Mouse (Mus musculus) MEL (cell line): ENCODE measurements at regions not wholly inside any gene's neighbourhood (a gene's known extent, or its start where the extent isn't known, plus 50 kb on each side); places are given as distances from the start of the nearest gene placed in this dataset.

ENCODE experiments used
- DNase-seq: peaks from one replicate; pipeline ENCODE4 v3.0.0; 2011; ENCODE audit warnings: low read depth, low spot score
- H3K27ac ChIP-seq: 2 replicates; pipeline ENCODE4 v1.5.1; 2012; ENCODE audit warnings: low read depth, mild to moderate bottlenecking, control low read depth, low read length, moderate library complexity; ENCODE audit not compliant: control insufficient read depth
- H3K27me3 ChIP-seq, 2 experiments: fragments of 150-350 bp in 1 of 2; sonication (generic) in 1 of 2; 2 replicates each; pipeline ENCODE4 v1.6.1; 2012; ENCODE audit warnings: low read length in 2 of 2, mild to moderate bottlenecking in 2 of 2, improper control_type of control experiment in 1 of 2, moderate library complexity in 1 of 2; ENCODE audit not compliant: insufficient read depth in 2 of 2, control insufficient read depth in 1 of 2
- H3K36me3 ChIP-seq, 2 experiments: 2 replicates each; pipeline ENCODE4 v1.6.1; 2012 to 2014; ENCODE audit warnings: low read length in 2 of 2, improper control_type of control experiment in 1 of 2, inconsistent platforms in 1 of 2, mild to moderate bottlenecking in 1 of 2; ENCODE audit not compliant: insufficient read depth in 2 of 2, control insufficient read depth in 1 of 2
- H3K4me1 ChIP-seq, 2 experiments: fragments of 150-350 bp in 1 of 2; sonication (generic) in 1 of 2; 2 replicates each; pipeline ENCODE4 v1.6.1; 2012; ENCODE audit warnings: low read length in 2 of 2, improper control_type of control experiment in 1 of 2, mild to moderate bottlenecking in 1 of 2; ENCODE audit not compliant: insufficient read depth in 2 of 2, control insufficient read depth in 1 of 2
- H3K4me3 ChIP-seq, 2 experiments: fragments of 150-350 bp in 1 of 2; sonication (generic) in 1 of 2; 2 replicates each; pipeline ENCODE4 v1.5.1; 2012; ENCODE audit warnings: low read depth in 2 of 2, low read length in 2 of 2, mild to moderate bottlenecking in 2 of 2, moderate library complexity in 2 of 2, control low read depth in 1 of 2, improper control_type of control experiment in 1 of 2; ENCODE audit not compliant: control insufficient read depth in 1 of 2, insufficient read depth in 1 of 2
- H3K79me2 ChIP-seq: 2 replicates; pipeline ENCODE4 v1.6.1; 2012; ENCODE audit warnings: mild to moderate bottlenecking, low read length, moderate library complexity; ENCODE audit not compliant: control insufficient read depth, poor library complexity, insufficient read depth
- H3K9ac ChIP-seq: 2 replicates; pipeline ENCODE4 v1.6.1; 2012; ENCODE audit warnings: low read depth, mild to moderate bottlenecking, control low read depth, low read length, moderate library complexity; ENCODE audit not compliant: control insufficient read depth, poor library complexity, severe bottlenecking
- H3K9me3 ChIP-seq: fragments of 150-350 bp; sonication (generic); replicated peaks from 2 replicates; pipeline ENCODE4 v1.6.1; 2012; ENCODE audit warnings: mild to moderate bottlenecking, low read length, improper control_type of control experiment, moderate library complexity; ENCODE audit not compliant: insufficient read depth
- CHD2 ChIP-seq: IDR thresholded peaks from 2 replicates; pipeline ENCODE4 v1.6.1; 2011; ENCODE audit warnings: low read length, improper control_type of control experiment
- ELF1 ChIP-seq: IDR thresholded peaks from 2 replicates; pipeline ENCODE4 v1.6.1; 2014; ENCODE audit warnings: low read depth, mild to moderate bottlenecking, inconsistent platforms, low read length, improper control_type of control experiment, moderate library complexity
- EP300 ChIP-seq, 2 experiments: IDR thresholded peaks; 2 replicates each; pipeline ENCODE4 v1.6.1; 2011; ENCODE audit warnings: improper control_type of control experiment in 2 of 2, low read length in 2 of 2, low read depth in 1 of 2, mild to moderate bottlenecking in 1 of 2
- ETS1 ChIP-seq: IDR thresholded peaks from 2 replicates; pipeline ENCODE4 v1.6.1; 2012; ENCODE audit warnings: low read depth, mild to moderate bottlenecking, inconsistent platforms, low read length, improper control_type of control experiment, moderate library complexity
- GABPA ChIP-seq: IDR thresholded peaks from 2 replicates; pipeline ENCODE4 v1.6.1; 2012; ENCODE audit warnings: low read depth, mild to moderate bottlenecking, inconsistent platforms, low read length, improper control_type of control experiment, moderate library complexity
- GATA1 ChIP-seq: IDR thresholded peaks from 2 replicates; pipeline ENCODE4 v1.6.1; 2011; ENCODE audit warnings: low read depth, low read length, improper control_type of control experiment
- HCFC1 ChIP-seq: IDR thresholded peaks from 2 replicates; pipeline ENCODE4 v1.6.1; 2012; ENCODE audit warnings: low read depth, mild to moderate bottlenecking, inconsistent platforms, low read length, improper control_type of control experiment, moderate library complexity
- MEF2A ChIP-seq: IDR thresholded peaks from 2 replicates; pipeline ENCODE4 v1.6.1; 2014; ENCODE audit warnings: low read depth, mild to moderate bottlenecking, inconsistent platforms, low read length, improper control_type of control experiment; ENCODE audit not compliant: poor library complexity, insufficient replicate concordance, severe bottlenecking; ENCODE audit errors: extremely low read depth
- MXI1 ChIP-seq: IDR thresholded peaks from 2 replicates; pipeline ENCODE4 v1.6.1; 2011; ENCODE audit warnings: mild to moderate bottlenecking, low read depth, low read length, improper control_type of control experiment
- MYB ChIP-seq: IDR thresholded peaks from 2 replicates; pipeline ENCODE4 v1.6.1; 2011; ENCODE audit warnings: mild to moderate bottlenecking, low read depth, low read length, improper control_type of control experiment
- MYC ChIP-seq: IDR thresholded peaks from 2 replicates; pipeline ENCODE4 v1.6.1; 2011; ENCODE audit warnings: low read depth, mild to moderate bottlenecking, low read length, improper control_type of control experiment, moderate library complexity
- NELFE ChIP-seq: IDR thresholded peaks from 2 replicates; pipeline ENCODE4 v1.6.1; 2011; ENCODE audit warnings: low read depth, low read length, improper control_type of control experiment
- POLR2A ChIP-seq, 2 experiments: IDR thresholded peaks; 2 replicates each; pipeline ENCODE4 v1.6.1; 2011 to 2012; ENCODE audit warnings: low read length in 2 of 2, mild to moderate bottlenecking in 2 of 2, control low read depth in 1 of 2, improper control_type of control experiment in 1 of 2, low read depth in 1 of 2, moderate library complexity in 1 of 2; ENCODE audit not compliant: control insufficient read depth in 1 of 2, insufficient read depth in 1 of 2, poor library complexity in 1 of 2
- POLR2AphosphoS2 ChIP-seq: IDR thresholded peaks from 2 replicates; pipeline ENCODE4 v1.6.1; 2011; ENCODE audit warnings: low read length, improper control_type of control experiment
- RCOR1 ChIP-seq: IDR thresholded peaks from 2 replicates; pipeline ENCODE4 v1.6.1; 2012; ENCODE audit warnings: low read depth, mild to moderate bottlenecking, inconsistent platforms, low read length, improper control_type of control experiment
- SIN3A ChIP-seq: IDR thresholded peaks from 2 replicates; pipeline ENCODE4 v1.6.1; 2012; ENCODE audit warnings: low read length, improper control_type of control experiment, inconsistent platforms
- SMC3 ChIP-seq: IDR thresholded peaks from 2 replicates; pipeline ENCODE4 v1.6.1; 2011; ENCODE audit warnings: low read depth, low read length, improper control_type of control experiment
- TAL1 ChIP-seq: IDR thresholded peaks from 2 replicates; pipeline ENCODE4 v1.6.1; 2012; ENCODE audit warnings: mild to moderate bottlenecking, inconsistent platforms, low read length, moderate library complexity, mixed read lengths
- UBTF ChIP-seq: IDR thresholded peaks from 2 replicates; pipeline ENCODE4 v1.6.1; 2012; ENCODE audit warnings: low read depth, mild to moderate bottlenecking, inconsistent platforms, low read length, improper control_type of control experiment, moderate library complexity, borderline replicate concordance; ENCODE audit not compliant: insufficient read depth
- USF1 ChIP-seq: IDR thresholded peaks from 2 replicates; pipeline ENCODE4 v1.6.1; 2014; ENCODE audit warnings: low read depth, mild to moderate bottlenecking, inconsistent platforms, low read length, improper control_type of control experiment, moderate library complexity
- USF2 ChIP-seq, 2 experiments: IDR thresholded peaks; 2 replicates each; pipeline ENCODE4 v1.6.1; 2011 to 2012; ENCODE audit warnings: improper control_type of control experiment in 2 of 2, low read length in 2 of 2, borderline replicate concordance in 1 of 2, inconsistent platforms in 1 of 2, low read depth in 1 of 2, mild to moderate bottlenecking in 1 of 2; ENCODE audit not compliant: insufficient read depth in 1 of 2
- ZMIZ1 ChIP-seq: IDR thresholded peaks from 2 replicates; pipeline ENCODE4 v1.6.1; 2012; ENCODE audit warnings: low read depth, mild to moderate bottlenecking, inconsistent platforms, low read length, improper control_type of control experiment, moderate library complexity

DNA sequence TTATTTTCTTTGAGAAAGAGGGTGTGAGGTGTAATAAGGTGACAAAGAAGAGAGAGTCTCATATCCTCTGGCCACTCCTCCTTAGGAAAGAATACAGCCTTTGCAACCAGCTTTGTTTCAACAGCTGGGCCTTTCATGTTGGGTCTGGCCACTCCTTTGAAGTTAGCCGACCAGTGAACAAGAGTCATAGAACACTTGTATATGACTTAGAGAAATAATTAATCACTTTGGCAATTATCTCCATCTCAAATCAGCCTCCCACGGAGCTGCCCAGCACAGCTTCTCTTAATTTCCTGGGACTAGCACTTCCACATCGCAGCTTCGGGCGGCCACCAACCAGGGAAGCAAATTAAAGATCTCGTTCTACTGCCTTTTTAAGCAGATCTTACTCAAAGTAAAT lies 476.8 kb downstream of the Mctp2 start:
- no peaks in the 10 kb centered on the region for H3K79me2 ChIP-seq
- no peak overlapping the region for H3K4me3 ChIP-seq
- no peak overlapping the region for H3K27ac ChIP-seq
- no peaks in the 10 kb centered on the region for H3K4me1 ChIP-seq
- H3K27me3 ChIP-seq, result no peaks in the 10 kb centered on the region
- no peaks in the 10 kb centered on the region for H3K9me3 ChIP-seq
- no peak overlapping the region for H3K9ac ChIP-seq
- no peaks in the 10 kb centered on the region for H3K36me3 ChIP-seq
- TF ChIP-seq POLR2A (IDR thresholded peaks at IDR 0.05; ENCODE audit: control insufficient read depth in 1 of 2, insufficient read depth in 1 of 2, low read depth in 1 of 2, low read length in 2 of 2, poor library complexity in 1 of 2) (no peak), ELF1 (no peak), HCFC1 (no peak), NELFE (no peak), ETS1 (no peak), USF1 (no peak), MXI1 (no peak), GABPA (no peak)
- no peak for DNase-seq

DNA sequence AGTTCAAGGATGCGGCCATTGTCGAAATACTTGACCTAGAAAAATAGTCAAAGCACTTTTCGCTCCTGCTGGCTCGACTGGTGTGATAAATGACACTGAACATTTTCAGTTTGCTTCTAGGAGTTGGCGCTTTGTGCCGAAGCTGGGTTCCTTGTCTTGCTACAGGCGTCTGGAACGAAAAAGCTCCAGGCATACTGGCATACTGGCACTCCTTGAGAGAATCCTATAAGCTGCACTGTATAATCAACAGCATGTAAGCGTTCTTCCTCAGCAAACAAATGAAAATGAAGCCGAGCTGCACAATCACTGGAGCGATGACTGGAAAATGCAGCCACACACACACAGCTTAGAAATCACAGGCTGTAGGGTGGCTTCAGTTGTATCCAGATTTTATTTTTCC lies 464.9 kb upstream of the Gm10295 start:
- no peaks in the 10 kb centered on the region for H3K4me1 ChIP-seq
- no peak for DNase-seq
- no peaks in the 10 kb centered on the region for H3K79me2 ChIP-seq
- H3K9me3 ChIP-seq, result no peaks in the 10 kb centered on the region
- H3K4me3 ChIP-seq, result no peak overlapping the region
- H3K9ac ChIP-seq, result no peak overlapping the region
- H3K36me3 ChIP-seq, result no peaks in the 10 kb centered on the region
- TF ChIP-seq SIN3A, result no peak
- no peak for TF ChIP-seq ZMIZ1
- no peak for TF ChIP-seq MYB
- no peak for TF ChIP-seq ELF1
- no peak for TF ChIP-seq USF1
- no peak for TF ChIP-seq GATA1
- no peaks in the 10 kb centered on the region for H3K27me3 ChIP-seq
- no peak overlapping the region for H3K27ac ChIP-seq

DNA sequence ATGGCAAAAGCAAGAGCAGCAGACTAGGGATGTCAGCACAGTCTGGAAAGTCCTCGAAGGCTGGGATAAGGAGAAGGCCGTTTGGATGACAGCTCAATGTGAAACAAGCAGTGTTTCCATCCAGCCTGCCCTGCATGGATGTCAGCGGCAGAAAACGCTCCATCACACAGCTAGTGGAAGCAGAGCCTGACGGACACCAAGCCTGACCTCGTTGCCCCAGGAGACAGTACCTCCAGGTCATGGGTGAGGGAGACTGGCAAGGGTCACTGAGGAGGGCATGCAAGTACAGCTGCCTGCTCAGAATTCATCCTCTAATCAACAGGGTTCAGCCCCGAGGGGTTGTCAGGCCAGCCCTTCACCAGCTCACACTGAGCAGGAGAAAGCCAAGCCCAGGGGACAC lies 442.9 kb upstream of the Gm10295 start:
- Histone ChIP-seq H3K4me3 (no peak overlapping the region), H3K27ac (no peak overlapping the region), H3K9me3 (no peaks in the 10 kb centered on the region; the same call in 1 of the 2 replicates), H3K4me1 (no peaks in the 10 kb centered on the region), H3K79me2 (no peaks in the 10 kb centered on the region), H3K9ac (no peak overlapping the region), H3K36me3 (no peaks in the 10 kb centered on the region), H3K27me3 (no peaks in the 10 kb centered on the region)
- TF ChIP-seq SMC3 (no peak), CHD2 (no peak), HCFC1 (no peak), RCOR1 (no peak), EP300 (IDR thresholded peaks at IDR 0.05; ENCODE audit: low read depth in 1 of 2, low read length in 2 of 2) (no peak), POLR2AphosphoS2 (no peak), TAL1 (no peak), NELFE (no peak), UBTF (no peak), MEF2A (no peak), GATA1 (no peak), SIN3A (no peak), MYC (no peak), ZMIZ1 (no peak), USF2 (IDR thresholded peaks at IDR 0.05; ENCODE audit: borderline replicate concordance in 1 of 2, insufficient read depth in 1 of 2, low read depth in 1 of 2, low read length in 2 of 2) (no peak), POLR2A (IDR thresholded peaks at IDR 0.05; ENCODE audit: control insufficient read depth in 1 of 2, insufficient read depth in 1 of 2, low read depth in 1 of 2, low read length in 2 of 2, poor library complexity in 1 of 2) (no peak)
- DNase-seq, result no peak
